Mouse (Mus musculus) olfactory bulb, adult 2 months (tissue): Measurements from ENCODE around the gene Zfp82. TPM values are rescaled to one million over a fixed set of nuclear protein-coding genes. Genes with fewer than 3 reads are reported as not detected.
A peak's percentile ranks its signal among the peaks of the same experiment; 100 is the strongest.

Source experiments
- H3K27ac ChIP-seq: fragments of 200-500 bp; 2 replicates; pipeline ENCODE4 v1.5.1; 2012; ENCODE audit warnings: low read depth, low read length; ENCODE audit not compliant: insufficient read depth
- H3K4me1 ChIP-seq: fragments of 200-500 bp; 2 replicates; pipeline ENCODE4 v1.6.1; 2012; ENCODE audit warnings: low read length; ENCODE audit not compliant: control insufficient read depth, insufficient read depth
- H3K4me3 ChIP-seq: fragments of 200-500 bp; 2 replicates; pipeline ENCODE4 v1.5.1; 2012; ENCODE audit warnings: mild to moderate bottlenecking, low read depth, low read length, moderate library complexity; ENCODE audit not compliant: insufficient read depth
- CTCF ChIP-seq: fragments of 200-500 bp; IDR thresholded peaks from 2 replicates; pipeline ENCODE4 v1.5.1; 2012; ENCODE audit warnings: low read depth, mild to moderate bottlenecking, low read length, moderate library complexity; ENCODE audit not compliant: insufficient read depth
- POLR2A ChIP-seq: fragments of 200-500 bp; IDR thresholded peaks from 2 replicates; pipeline ENCODE4 v1.6.1; 2012; ENCODE audit warnings: mild to moderate bottlenecking, low read depth, low read length, moderate library complexity; ENCODE audit not compliant: insufficient read depth
- WGBS: fragments of 180-500 bp; shearing (Covaris S2); methylation state at CpG from one replicate; pipeline ENCODE4 v1.1.7; 2018; 5-methylcytosine and 5-hydroxymethylcytosine counted together
- polyA plus RNA-seq: library from polyadenylated mRNA; stranded (reverse); fragments of >200 nt; gene quantifications from 2 replicates; pipeline ENCODE4 v1.2.4, GENCODE M21; 2012; ENCODE audit warnings: low replicate concordance; ENCODE audit not compliant: missing spikeins, insufficient read depth, insufficient read length

Zfp82 gene
- polyA plus RNA-seq, 1 experiment: not detected

DNA sequence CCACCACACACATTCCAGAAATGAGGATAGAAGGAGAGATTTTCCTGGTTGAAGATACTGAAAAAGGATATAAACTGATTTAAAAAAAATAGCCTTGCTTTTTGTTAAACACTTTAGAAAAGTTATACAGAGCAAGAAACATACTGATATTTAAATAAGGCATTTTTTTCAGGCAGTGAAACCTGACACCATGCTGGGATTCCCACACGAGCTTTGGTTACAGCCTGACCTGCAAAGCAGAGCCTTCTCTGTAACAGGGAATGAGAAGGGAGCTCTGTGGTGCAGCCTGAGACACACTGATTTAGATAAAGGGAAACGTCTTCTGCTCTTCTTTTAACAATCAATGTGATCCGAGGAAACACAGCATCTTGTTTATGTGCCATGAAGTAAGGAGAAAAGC, 19.1 kb downstream of the Zfp82 start:
- 17% methylated on average over 3 of the region's 3 CpGs for WGBS
- peaks cover 4% of the 10 kb centered on the region for H3K4me1 ChIP-seq
- TF ChIP-seq POLR2A: no peak
- no peak overlapping the region for H3K4me3 ChIP-seq
- no peak overlapping the region for H3K27ac ChIP-seq

DNA sequence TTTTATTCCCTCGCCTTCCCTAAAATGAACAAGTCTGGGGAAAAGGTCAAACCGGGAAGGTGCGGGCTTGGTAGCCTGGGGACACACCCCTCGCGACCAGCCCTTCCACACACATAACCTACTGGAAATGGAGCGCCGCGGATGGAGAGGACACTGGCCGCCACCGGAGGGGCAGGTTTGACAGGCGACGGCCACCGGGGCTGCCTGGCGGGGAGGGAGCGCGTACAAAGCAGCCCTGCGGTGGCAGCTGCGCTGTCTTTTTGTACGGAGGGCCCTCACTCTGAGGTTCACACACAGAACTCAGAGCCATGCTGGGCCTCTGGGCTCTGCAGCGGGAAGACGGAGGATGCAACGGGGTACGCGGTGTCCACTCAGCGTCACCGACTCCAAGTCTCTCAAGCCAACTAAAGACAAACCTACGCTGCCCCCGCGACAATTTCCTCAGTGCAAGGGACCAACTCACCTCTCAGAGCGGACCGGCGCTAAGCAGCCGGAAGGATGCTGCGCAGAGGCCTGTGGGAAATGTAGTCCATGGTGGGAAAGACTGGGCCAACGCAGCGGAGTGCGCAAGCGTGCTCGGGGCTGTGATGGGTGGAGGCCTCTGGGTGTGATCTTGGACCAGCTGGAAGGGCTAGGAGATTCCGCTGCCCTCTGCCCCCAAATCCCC, 21.7 kb downstream of the Zfp82 start, which contains the start of gene Zfp14:
Gene Zfp14, minus strand, starts transcription at position 499 of the 667 bp plus-strand sequence.
- under 1% methylated on average over 40 of the region's 40 CpGs for WGBS

DNA sequence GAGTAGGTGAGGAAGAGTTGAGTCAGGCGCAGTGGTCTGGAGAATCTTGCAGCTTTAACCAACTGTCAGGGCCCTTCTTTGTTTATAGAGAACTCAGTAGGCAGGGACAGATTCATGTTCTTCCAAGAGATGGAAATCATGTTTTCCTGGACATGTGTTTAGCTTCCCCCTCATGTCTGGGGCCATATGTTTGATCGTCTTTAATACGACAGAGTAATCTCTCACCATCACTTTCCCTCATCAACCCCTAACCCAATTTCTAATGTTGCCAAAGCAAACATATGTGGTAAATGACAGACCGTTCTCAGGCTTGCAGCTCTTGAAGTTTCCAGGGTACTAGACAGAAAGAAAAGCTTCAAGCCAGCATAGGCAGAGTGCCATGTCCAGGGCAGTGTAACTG, 24.6 kb downstream of the Zfp82 start:
- Histone ChIP-seq H3K27ac (no peak overlapping the region), H3K4me3 (no peak overlapping the region), H3K4me1 (peaks cover 4% of the 10 kb centered on the region)
- 88% methylated on average over 4 of the region's 4 CpGs for WGBS
- TF ChIP-seq POLR2A (no peak), CTCF (no peak)

More for the DNA sequence above, 21.7 kb downstream of the Zfp82 start, which contains the start of gene Zfp14:
- no peak for TF ChIP-seq CTCF
- peak within 1 kb of the TSS; percentile 53 for H3K27ac ChIP-seq
- peak within 1 kb of the TSS; percentile 75 for H3K4me3 ChIP-seq
- peaks cover 4% of the 10 kb centered on the region for H3K4me1 ChIP-seq

DNA sequence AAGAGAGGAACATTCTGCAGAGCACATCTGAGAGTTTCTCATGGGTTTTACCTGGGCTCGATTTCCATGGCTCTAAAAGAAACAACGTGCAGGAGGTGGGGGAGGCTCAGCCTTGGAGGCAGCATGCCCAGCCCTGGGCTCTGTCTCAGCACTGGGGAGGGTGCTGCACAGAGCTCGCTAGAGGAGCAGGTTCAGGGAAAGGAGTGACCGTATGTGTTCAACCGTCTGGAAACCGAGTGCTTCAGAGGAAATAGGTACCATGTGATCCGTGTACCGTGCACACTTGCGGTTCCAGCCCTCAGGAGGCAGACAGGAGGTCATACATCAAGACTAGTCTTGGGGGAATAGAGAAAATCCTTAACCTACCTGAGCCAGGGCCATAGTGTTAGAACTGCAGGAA, 28.3 kb downstream of the Zfp82 start:
- Histone ChIP-seq H3K4me3 (no peak overlapping the region), H3K4me1 (no peaks in the 10 kb centered on the region), H3K27ac (no peak overlapping the region)
- WGBS: 67% methylated on average over 9 of the region's 9 CpGs
- TF ChIP-seq CTCF (no peak), POLR2A (no peak)

DNA sequence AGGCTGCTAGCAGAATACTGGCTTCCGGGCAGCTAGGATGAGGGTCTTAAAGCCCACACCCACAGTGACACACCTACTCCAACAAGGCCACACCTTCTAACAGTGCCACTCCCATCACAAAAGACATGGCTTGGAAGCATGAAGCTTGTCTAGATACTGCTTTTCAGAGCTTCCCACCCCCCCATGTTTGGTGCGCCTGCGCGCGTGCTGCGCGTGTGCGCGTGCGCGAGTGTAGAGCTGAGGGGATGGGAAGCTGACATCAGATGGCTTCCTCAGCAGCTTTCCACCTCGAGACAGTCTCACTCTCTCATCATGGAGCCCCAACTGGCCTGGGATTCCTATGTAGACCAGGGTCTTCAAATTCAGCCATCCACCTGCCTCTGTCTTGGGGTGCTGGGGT, 38.4 kb downstream of the Zfp82 start:
- no peak overlapping the region for H3K27ac ChIP-seq
- no peak for TF ChIP-seq POLR2A
- TF ChIP-seq CTCF: no peak
- 97% methylated on average over 12 of the region's 12 CpGs for WGBS
- no peaks in the 10 kb centered on the region for H3K4me1 ChIP-seq
- H3K4me3 ChIP-seq: no peak overlapping the region

DNA sequence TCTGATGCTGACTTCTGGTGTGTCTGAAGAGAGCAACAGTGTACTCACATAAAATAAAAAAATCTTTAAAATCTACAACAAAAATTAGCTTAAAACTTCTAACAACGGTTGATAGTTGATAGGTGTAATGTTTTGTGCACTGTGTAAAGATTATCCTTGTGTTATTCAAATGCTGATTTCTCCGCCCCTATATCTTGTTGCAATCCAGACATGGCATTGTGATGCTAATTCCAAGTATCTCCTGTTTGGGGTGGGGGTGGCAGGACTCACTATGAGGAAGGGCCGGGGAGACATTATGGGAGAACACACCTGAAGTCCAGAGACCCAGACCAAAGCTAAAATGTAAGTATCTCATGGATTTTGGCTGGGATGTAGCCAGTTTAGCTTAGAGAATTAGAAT, 41.3 kb downstream of the Zfp82 start:
- no peaks in the 10 kb centered on the region for H3K4me1 ChIP-seq
- H3K27ac ChIP-seq: no peak overlapping the region
- TF ChIP-seq CTCF (no peak), POLR2A (no peak)
- no peak overlapping the region for H3K4me3 ChIP-seq
- WGBS: 67% methylated on average over 3 of the region's 3 CpGs

DNA sequence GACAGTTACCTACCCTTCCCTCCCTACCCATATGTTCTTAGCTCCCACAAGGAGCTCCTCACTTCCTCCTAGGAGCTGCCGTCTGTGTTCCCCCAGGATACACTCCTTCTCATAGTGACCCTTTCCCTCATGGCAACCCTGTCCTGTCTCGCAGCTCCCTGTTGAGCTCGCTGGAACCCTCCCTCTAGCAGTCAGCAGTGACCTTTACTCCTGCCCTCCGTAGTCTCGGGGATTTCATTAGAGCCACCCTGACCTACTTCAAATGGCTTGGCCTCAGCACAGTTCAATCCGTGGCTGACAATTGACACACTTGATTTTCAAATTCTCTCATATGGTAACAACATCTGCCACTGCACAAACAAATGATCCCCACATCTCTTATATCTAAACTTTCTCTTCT, 42.0 kb downstream of the Zfp82 start:
- no peaks in the 10 kb centered on the region for H3K4me1 ChIP-seq
- 54% methylated on average over 6 of the region's 6 CpGs for WGBS

DNA sequence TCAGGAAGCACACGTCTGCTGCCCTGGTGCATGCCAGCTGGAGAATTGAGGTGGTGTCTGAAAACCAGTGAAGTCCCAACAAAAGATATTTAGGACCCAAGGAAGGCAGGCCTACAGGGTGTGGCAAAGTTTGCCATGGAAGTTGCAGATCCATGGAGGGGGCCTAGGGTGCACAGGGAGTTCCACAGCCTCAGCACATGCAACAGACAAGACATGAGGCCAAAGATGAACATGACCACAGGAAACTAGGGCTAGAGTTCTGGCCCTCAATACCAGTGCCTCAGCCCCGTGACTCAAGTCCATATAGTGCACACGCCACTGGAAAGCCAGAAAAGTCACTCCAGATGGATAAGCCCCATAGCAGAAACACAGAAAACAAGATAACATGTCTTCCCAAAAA, 44.1 kb downstream of the Zfp82 start:
- H3K4me1 ChIP-seq: no peaks in the 10 kb centered on the region
- no peak overlapping the region for H3K4me3 ChIP-seq
- TF ChIP-seq POLR2A (no peak), CTCF (no peak)
- 94% methylated on average over 3 of the region's 3 CpGs for WGBS
- no peak overlapping the region for H3K27ac ChIP-seq

More for the DNA sequence above, 42.0 kb downstream of the Zfp82 start:
- TF ChIP-seq POLR2A (no peak), CTCF (no peak)
- Histone ChIP-seq H3K27ac (no peak overlapping the region), H3K4me3 (no peak overlapping the region)

DNA sequence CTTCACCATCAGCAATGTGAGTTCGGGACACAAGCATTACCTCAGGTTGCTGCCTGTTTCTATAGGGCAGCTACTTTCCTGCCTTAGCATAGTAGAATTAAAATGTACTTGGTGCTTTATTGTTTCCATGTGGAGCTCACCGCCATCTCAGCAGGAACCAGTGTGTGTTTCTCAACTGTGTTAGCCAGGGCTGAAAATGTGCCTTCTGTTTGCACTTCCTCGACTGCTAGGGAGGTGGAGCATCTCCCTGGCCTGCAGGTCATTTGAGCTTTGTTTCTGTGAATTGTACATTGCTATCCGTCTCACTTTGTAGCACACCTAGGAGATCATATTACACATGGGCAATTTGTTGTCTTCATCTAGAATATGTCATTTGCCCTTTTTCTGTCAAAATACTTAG, 45.4 kb downstream of the Zfp82 start:
- no peaks in the 10 kb centered on the region for H3K4me1 ChIP-seq
- TF ChIP-seq CTCF (no peak), POLR2A (no peak)
- H3K27ac ChIP-seq: no peak overlapping the region
- 69% methylated on average over 4 of the region's 4 CpGs for WGBS
- H3K4me3 ChIP-seq: no peak overlapping the region

DNA sequence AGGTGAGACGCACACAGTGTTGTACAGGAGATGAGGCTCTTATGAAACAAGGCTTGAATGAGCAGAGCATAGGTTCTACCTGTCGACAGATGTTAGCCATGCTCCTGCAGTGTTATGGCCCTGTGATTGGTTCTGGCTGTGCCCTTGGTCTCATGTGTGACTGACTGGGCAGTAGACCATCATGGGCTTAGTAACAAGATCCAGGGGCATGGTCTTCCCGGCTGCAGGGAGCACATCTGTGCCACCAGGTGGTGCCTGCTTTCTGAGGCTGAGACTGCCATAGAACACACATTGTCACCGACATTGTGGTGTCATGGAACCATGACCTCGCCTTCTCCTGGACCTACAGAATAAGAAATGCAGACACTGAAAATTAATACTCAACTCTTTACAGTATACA, 47.3 kb downstream of the Zfp82 start:
- 80% methylated on average over 5 of the region's 5 CpGs for WGBS
- no peak overlapping the region for H3K4me3 ChIP-seq
- TF ChIP-seq CTCF: no peak
- no peak for TF ChIP-seq POLR2A
- no peak overlapping the region for H3K27ac ChIP-seq
- H3K4me1 ChIP-seq: no peaks in the 10 kb centered on the region
